Mouse (Mus musculus): ENCODE data around the gene Skint7.
"Not testable (repeated sequence)": the region's sequence is repeated elsewhere in the genome, so short reads cannot be mapped to it uniquely, and the experiment has no call there.

Gene Skint7

GRCm38 (mm10) chr4:111972623-111973022, at the start of gene Skint7:
Gene Skint7, plus strand, starts transcription at chr4:111972923.
- no peak for DNase-seq (ENCODE audit: low spot score in 2 of 2)

- peak in 1 of 2 experiments; percentile 3 for DNase-seq (ENCODE audit: low spot score in 2 of 2)
These were observed 11.4 kb upstream of the Skint7 start for GRCm38 (mm10) chr4:111961309-111961708.

- DNase-seq (ENCODE audit: low spot score in 2 of 2): not testable (repeated sequence)
These were observed 9.5 kb upstream of the Skint7 start for GRCm38 (mm10) chr4:111963241-111963640.

GRCm38 (mm10) chr4:111963669-111964068, 9.1 kb upstream of the Skint7 start:
- DNase-seq (ENCODE audit: low spot score in 2 of 2): no peak

- no peak for DNase-seq (ENCODE audit: low spot score in 2 of 2)
These were observed 33.2 kb downstream of the Skint7 start, which contains the start of gene Skint1 for GRCm38 (mm10) chr4:112005969-112006368. Gene Skint1, plus strand, starts transcription at chr4:112006269.

All from left cerebral cortex, adult 9 months (tissue).